Mouse (Mus musculus) effector memory CD4-positive, alpha-beta T cell, adult 7 months (primary cell): ENCODE measurements around the gene Prl8a6. TPM values are rescaled to one million over a fixed set of nuclear protein-coding genes. Genes with fewer than 3 reads are reported as not detected.

Experiments
- polyA plus RNA-seq: library from polyadenylated mRNA; unstranded; fragments of 100-300 nt; shearing (Covaris generic); gene quantifications from one replicate; pipeline ENCODE4 v1.2.1, GENCODE M21; 2017

The Prl8a6 gene
- polyA plus RNA-seq = not detected

DNA sequence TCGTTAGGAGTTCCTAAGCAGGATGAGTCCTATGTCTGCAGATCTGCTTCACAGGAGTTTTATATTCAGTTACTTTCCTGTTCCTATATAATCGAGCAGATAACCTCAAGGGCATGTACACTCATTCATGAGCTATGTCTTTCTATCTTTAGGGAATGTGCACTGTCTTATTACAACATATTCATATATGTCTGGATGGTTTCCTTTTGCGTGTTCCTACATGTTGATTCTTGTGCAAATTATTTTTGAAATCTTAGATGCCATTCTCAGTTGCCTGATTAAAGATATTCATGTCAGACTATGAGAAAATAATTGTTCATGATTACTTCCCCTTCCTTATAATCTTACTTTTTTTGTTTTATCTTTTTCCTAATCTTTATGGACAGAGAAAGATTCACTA, at the start of gene Prl8a6:
Gene Prl8a6 (minus strand): TSS at position 101 of the 400 bp plus-strand sequence.

DNA sequence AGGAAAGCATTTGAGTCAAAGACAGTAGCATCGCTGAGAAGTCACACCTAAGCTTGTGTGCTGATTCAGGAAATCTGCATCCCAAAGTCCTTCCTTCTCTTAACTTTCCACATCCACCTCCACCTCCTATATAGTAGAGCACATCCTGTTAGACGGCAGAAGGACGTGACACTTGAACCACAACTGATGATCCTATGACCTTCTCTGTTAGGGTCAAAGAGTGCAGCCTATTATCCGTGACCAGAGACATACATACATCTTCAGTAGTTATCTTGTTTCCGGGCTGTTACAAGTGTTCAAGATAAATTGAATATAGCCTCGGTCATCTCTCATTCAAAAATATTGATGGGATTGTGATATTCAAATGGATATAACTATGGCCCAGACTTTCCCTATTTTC, 47.7 kb downstream of the Prl8a6 start, which contains the start of gene Prl2b1:
Gene Prl2b1 (minus strand): TSS at position 101 of the 400 bp plus-strand sequence.

Other genes with a start within 250 kb of the Prl8a6 start
- not detected for gene Prl3c1, start 242.0 kb downstream of the Prl8a6 start, polyA plus RNA-seq
- not detected for gene Prl3b1, start 196.8 kb downstream of the Prl8a6 start, polyA plus RNA-seq
- not detected for gene Prl3a1, start 179.3 kb downstream of the Prl8a6 start, polyA plus RNA-seq
- 0.60 TPM for gene Prl6a1, start 126.1 kb downstream of the Prl8a6 start, polyA plus RNA-seq
- gene Prl8a2, start 93.0 kb downstream of the Prl8a6 start, polyA plus RNA-seq = not detected
- gene Prl2b1, start 47.8 kb downstream of the Prl8a6 start, polyA plus RNA-seq = not detected
- gene Prl8a8, start 74.5 kb upstream of the Prl8a6 start, polyA plus RNA-seq = not detected
- gene Prl8a9, start 125.9 kb upstream of the Prl8a6 start, polyA plus RNA-seq = not detected
- not detected for gene Prl8a1, start 143.5 kb upstream of the Prl8a6 start, polyA plus RNA-seq
- gene Prl7b1, start 171.9 kb upstream of the Prl8a6 start, polyA plus RNA-seq = not detected
- not detected for gene Prl7a1, start 203.8 kb upstream of the Prl8a6 start, polyA plus RNA-seq
- gene Prl7a2, start 229.3 kb upstream of the Prl8a6 start, polyA plus RNA-seq = not detected